In genomic region chr12:5682182-5682581, GRCm38 (mm10) we compare ENCODE assay signal across 13 mouse cellular contexts.
"Had no signal": no experiment of that assay in that cellular context is flagged by ENCODE, and none has a peak within 500 bp of the region (broad histone marks: within the 10 kb centered on the region; RNA-seq: fewer than 3 reads in every experiment).

No protein-coding gene starts in this region.

- H3K27ac ChIP-seq: limb, embryonic 12.5 days; liver, embryonic 12.5 days; macrophage; midbrain, embryonic 12.5 days; neural tube, embryonic 12.5 days; stomach, postnatal 0 days had no signal

- ATAC-seq: liver, embryonic 12.5 days had no signal

- H3K27me3 ChIP-seq: limb, embryonic 12.5 days; liver, embryonic 12.5 days; megakaryocyte, embryonic 14.5 days; midbrain, embryonic 12.5 days; neural tube, embryonic 12.5 days had no signal

- H3K4me3 ChIP-seq: limb, embryonic 12.5 days; liver, embryonic 12.5 days; megakaryocyte, embryonic 14.5 days; midbrain, embryonic 12.5 days; neural tube, embryonic 12.5 days had no signal

- H3K9me3 ChIP-seq: limb, embryonic 12.5 days; liver, embryonic 12.5 days; midbrain, embryonic 12.5 days; neural tube, embryonic 12.5 days had no signal

- H3K4me2 ChIP-seq: limb, embryonic 12.5 days; liver, embryonic 12.5 days; lung, embryonic 14.5 days; midbrain, embryonic 12.5 days; neural tube, embryonic 12.5 days had no signal

- H3K9ac ChIP-seq: limb, embryonic 12.5 days; liver, embryonic 12.5 days; lung, embryonic 14.5 days; midbrain, embryonic 12.5 days; neural tube, embryonic 12.5 days had no signal

- H3K4me1 ChIP-seq: limb, embryonic 12.5 days; liver, embryonic 12.5 days; megakaryocyte, embryonic 14.5 days; midbrain, embryonic 12.5 days; neural tube, embryonic 12.5 days had no signal

- H3K36me3 ChIP-seq: limb, embryonic 12.5 days; liver, embryonic 12.5 days; midbrain, embryonic 12.5 days; neural tube, embryonic 12.5 days had no signal

- DNase-seq: kidney, adult 8-10 months; kidney, postnatal 25 days; layer of hippocampus, postnatal 36 days; lung, embryonic 14.5 days; lung, postnatal 10 days; thymus, postnatal 4 days had no signal
